Mouse (Mus musculus) adrenal gland, postnatal 10 days (tissue): Measurements from ENCODE around the gene Il17c. TPM values are rescaled to one million over a fixed set of nuclear protein-coding genes. Genes with fewer than 3 reads are reported as not detected.

Source experiments
- DNase-seq: peaks from one replicate; pipeline ENCODE4 v3.0.0; 2021; ENCODE audit warnings: mixed read lengths
- long read RNA-seq, 2 experiments: library from polyadenylated mRNA; stranded (forward); transcript quantifications; one replicate each; pipeline ENCODE4 v2.0.0; 2021
- total RNA-seq, 2 experiments: library from RNA; stranded (reverse); gene quantifications; 2 replicates each; pipeline ENCODE4 v1.2.3; 2021

Gene Il17c
- not detected for total RNA-seq
- long read RNA-seq, experiment 1, partial matches to known transcripts = 0 of 2 reads
- long read RNA-seq, experiment 1, other reads (novel, unspliced or antisense) = 1 of 2 reads
- long read RNA-seq, experiment 2 = 0 reads

DNA sequence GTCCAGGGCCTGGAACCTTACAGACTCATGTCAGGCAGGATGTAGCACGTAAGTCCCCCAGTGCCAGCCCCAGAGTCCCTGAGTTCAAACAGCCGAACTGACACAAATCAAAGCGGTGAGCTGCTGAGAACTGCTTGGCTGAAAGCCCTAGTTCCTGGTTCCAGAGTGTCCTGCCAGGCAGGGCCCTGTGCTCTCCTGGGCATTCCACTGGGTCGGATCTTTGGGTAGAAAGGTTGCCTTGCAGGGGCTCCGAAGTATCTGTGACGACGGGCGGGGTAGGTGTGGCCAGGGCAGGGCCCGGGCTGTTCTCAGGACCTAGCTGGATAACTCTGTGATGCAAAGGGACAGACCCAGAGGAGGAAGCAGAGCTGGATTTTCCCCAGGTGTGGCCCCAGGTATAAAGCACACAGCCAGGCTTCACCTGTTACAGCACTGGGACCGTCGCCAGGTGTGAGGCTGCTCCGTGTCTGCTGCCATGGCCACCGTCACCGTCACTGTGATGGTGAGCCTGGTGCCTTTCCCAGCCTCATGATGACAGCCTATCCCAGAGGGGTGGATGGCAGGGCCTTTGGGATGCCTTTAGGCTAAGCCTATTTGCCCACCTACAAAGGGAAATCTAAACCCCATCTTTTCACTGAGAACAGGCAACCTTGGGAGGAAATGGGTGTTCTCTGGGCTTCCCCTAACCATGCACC is at the start of gene Il17c:
Gene Il17c, plus strand, starts transcription at position 645 of the 695 bp plus-strand sequence.
- peak; percentile 26 for DNase-seq

DNA sequence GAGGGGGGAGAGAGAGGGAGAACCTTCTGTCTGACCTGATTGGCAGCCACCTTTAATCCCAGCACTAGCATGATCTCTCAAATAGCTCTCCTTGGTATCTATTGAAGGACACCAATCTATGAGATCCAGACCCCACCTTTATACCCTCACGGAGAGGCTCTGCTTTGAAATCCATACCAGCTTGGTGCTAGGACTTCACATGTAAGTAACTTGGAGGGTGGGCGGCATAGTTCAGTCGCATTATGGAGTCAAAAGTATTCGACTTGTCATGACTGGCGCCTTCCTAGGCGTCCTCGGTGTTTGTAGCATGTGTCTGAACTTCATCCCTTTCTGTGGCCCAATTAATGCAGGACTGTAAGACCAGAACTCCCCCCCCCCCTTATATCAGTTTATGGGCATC is 46.5 kb upstream of the Il17c start:
- no peak for DNase-seq

DNA sequence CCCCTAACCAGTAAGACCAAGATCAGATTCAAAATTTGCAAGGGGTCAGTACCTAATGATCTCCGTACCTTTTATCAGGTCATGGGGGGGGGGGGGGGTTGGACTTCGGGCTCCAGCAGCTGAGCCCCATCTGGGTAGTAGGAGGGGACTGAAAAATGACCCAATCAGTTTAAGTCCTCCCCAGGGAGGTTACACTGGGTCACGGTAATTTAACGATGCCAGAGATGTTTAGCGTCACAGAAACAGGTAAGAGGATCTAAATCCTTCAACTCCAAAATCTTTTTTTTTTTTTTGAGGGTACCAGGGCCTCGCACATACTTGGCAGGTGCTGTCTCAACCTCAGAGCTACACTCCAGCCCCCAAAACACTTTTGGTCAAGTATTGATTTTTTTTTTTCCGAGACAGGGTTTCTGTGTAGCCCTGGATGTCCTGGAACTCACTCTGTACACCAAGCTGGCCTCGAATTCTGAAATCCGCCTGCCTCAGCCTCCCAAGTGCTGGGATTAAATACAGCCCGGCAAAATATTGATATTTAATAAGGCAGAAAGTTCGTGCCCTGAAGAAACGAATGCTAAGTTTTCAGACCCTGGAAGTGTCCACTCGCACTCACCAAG is 46.0 kb upstream of the Il17c start:
- no peak for DNase-seq

DNA sequence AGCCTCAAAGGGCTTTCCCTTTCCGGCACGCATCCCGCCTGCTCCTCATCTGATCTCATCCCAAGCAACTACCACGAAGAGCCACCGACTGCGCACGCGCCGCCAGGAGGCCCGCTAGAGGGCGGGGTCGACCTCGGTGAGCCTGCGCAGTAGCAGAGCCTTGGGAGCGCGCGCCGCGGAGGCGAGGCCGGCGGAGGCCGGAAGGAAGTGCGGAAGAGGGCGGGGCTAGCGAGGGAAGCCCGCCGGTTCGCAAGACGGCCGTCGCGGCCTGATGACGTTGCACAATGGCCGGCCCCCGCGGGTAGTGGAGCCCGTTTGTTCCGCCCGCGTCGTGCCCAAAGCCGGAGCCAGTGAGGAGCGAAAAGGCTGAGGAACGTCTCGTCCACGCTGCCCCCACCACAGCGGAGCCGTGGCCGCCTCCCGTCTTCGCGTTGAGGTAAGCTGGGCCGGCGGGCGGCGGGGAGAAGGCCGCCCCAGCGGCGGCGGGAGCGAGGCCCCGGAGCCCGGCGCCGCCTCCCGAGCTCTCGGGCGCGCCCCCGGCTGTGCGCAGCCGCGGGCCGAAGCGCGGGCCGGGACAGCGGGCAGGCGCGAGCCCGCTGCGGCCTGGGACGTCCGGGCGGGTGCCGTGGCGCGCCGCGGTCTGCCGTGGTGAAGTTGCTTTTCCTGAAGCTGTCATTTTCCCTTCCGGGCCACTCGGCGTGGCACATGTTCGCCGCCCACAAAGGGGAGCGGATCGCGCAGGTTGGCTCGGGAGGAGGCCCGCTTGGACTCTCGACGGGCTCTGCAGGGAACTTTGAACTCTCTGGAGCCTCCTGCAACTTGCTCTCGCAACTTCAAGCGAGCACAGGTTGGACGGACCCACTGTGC is 45.2 kb upstream of the Il17c start, which contains the start of gene Zc3h18:
Gene Zc3h18, plus strand, starts transcription at position 245 of the 867 bp plus-strand sequence.
- DNase-seq = peak; percentile 99

DNA sequence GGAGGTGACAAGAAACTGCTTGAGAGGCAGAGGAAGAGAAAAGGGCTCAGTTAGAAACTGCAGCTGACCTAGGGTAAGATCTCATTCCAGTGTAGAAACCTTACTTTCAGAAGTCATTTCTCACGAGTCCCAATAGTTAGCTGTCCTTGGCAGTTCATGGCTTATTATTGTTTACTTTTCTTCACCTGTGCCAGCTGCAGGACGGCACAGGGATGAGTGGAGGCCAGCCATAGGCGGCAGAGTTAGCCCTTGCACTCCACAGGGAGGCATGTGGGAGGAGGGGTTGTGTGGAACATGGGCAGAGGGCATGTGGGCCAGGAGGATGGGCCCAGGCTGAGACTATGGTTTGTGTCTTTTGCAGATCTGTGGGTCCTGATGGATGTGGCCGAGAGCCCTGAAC is 38.8 kb upstream of the Il17c start:
- DNase-seq = no peak

DNA sequence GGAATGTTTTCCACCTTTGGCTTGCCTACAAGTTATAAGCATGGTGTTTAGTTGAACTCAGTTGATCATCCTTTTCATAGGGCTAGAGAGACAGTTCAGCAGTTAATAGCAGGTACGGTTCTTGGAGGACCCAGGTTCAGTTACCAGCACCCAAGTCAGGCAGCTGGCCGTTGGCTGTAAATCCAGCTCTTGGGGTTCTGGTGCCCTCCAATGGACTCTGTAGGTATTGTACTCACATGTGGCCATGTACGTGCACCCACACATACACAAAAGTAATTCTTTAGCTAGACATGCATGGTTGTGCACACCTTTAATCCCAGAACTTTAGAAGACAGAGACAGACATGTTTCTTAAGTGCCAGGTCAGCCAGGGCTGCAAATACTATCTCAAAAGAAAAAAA is 32.5 kb upstream of the Il17c start:
- DNase-seq = no peak

DNA sequence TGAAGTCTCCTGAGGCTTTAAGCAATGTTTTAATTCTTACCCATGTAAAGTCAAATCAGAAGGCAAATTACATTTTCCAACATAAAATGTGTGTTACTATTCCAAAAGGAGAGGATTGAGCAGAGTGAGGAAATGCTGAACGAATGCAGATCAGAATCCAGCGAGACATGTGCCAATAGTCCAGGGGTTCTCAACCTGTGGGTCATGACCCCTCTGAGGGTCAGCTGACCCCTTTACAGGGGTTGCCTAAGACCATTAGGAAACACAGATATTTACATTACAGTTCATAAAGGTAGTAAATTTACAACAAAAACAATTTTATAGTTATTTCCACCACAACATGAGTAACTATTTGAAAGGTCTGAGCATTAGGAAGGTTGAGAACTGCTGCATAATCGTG is 31.1 kb upstream of the Il17c start:
- no peak for DNase-seq

DNA sequence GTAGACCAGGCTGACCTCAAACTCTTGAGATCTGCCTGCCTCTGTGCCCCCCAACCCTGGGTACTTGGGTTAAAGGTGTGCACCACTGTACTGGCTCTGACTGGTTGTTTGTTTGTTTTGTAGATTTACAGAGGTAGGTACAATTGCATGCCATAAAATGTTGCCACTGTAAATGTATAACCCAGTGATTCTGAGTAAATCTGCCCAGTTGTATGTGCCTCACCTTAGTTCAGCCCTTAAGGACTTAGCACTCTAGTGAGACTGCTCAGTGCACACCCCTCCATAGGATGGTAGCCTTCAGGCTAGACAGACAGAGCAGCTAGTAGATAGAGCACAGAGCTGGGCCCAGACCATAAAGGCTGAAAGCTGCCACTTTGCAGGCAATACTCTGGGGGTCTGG is 28.1 kb upstream of the Il17c start:
- DNase-seq = no peak

DNA sequence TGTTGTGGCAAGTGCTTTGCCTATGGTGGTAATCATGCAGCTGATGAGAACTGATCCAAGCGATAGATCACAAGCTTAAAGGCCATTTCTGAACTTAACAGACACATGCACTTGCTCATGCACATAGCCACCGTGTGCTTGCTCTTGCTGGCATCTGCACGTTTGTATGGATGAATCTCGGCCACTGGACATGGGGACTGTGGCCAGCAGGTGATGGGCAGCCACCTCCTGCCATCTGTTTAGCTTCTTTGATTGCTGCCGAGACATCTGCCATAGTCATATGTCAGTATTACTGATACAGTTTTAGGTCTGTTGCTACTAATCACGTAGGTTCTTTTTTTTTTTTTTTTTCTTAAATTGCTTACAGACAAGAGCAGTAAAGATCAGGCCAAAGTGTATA is 26.5 kb upstream of the Il17c start:
- no peak for DNase-seq

DNA sequence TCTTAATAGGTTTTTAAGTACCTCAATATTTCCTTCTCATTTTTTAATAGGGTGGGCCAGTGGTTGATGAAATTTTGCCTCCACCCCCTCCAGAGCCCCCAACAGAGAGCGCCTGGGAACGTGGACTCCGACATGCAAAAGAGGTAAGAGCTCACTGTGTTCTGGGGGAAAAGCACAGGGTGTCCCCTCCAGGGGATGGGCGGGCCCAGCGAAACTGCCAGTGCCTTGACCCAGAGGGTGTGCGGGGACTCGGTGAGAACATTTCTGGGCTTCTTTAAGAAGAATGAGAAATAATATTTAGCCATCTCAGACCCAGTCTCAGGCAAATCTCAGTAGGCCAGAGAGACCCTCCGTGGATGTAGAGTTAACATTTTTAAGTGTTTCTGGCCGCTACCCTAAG is 23.6 kb upstream of the Il17c start:
- no peak for DNase-seq

DNA sequence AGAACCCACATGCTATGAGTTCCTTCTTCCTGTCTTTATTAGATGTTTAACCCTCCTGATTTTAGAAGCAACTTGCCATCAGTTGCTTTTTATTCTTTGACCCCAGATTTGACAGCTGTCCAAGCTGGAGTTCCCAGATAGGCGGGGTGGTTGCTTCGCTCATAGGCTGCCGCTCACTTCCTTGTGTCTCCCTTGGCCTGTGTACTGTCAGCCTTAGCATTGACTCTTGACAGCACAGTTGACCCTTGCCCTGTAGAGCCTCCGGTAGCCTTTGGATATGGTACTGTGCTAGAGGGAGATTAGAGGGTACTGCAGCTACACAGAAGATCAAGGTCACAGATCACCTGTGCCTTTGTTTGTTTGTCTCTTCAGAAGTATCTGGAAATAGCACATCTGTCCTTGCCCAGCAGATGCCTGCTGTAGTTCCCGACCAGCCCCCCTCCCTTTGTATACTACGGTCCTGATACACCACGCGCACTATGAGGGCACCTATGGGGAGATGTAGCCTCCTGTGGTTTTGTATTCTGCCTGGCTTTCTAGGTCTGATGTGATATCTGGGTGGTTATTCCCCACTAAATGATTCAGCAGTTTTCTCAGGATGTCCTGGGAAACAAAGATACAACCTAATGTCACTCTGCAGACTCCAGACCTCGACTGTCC is 16.5 kb upstream of the Il17c start:
- no peak for DNase-seq

DNA sequence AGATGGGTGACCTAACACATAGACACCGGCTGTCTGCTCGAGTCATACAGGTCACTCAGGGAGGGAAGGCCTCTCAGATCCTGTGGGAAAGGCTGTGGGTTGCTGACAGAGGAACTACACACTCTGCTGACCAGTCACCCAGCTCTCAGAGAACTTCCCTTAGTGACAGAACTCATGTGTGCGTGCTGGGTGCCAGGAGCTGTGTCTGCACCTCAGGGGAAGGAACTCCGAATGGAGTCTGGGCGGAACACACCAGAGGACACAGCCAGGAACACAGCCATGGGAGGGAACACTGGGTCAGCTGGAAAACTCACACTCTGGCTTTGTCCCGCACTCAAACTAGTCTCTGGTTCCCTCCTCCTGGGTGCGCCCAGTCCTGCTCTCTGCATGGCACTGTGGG is 14.1 kb upstream of the Il17c start:
- no peak for DNase-seq

DNA sequence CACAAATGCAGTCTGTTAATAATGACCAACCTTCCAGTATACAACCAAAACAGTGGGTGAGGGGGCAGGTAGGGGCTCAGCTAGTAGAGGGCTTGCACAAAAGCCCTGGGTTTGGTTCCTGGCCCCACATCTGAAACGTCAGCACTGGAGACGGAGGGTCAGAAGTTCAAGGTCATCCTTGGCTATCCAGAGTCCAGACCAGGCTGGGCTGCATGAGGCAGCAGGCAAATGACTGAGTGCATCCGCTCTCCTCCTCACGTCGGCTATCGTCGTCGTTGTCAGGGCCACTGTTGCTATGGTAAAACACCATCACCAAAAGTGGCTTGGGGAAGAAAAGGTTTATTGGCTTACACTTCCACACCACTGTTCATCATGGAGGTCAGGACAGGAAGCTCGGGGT is 7.5 kb upstream of the Il17c start:
- no peak for DNase-seq

DNA sequence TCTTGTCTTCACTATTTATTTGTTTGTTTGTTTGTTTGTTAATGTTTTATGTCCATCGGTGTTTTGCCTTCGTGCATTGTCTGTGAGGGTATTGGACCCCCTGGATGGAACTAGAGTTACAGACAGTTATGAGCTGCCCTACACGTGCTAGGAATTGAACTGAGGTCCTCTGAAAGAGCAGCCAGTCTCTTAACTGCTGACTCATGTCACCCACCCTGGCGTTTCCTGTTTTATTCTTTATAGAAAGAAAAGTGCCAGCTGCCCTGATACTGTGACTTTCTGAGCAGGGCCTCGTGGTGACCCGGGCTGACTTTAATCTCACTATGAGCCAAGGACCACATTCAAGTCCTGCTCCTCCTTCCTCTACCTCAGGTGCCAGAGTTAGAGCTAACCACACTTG is 6.3 kb upstream of the Il17c start:
- no peak for DNase-seq

DNA sequence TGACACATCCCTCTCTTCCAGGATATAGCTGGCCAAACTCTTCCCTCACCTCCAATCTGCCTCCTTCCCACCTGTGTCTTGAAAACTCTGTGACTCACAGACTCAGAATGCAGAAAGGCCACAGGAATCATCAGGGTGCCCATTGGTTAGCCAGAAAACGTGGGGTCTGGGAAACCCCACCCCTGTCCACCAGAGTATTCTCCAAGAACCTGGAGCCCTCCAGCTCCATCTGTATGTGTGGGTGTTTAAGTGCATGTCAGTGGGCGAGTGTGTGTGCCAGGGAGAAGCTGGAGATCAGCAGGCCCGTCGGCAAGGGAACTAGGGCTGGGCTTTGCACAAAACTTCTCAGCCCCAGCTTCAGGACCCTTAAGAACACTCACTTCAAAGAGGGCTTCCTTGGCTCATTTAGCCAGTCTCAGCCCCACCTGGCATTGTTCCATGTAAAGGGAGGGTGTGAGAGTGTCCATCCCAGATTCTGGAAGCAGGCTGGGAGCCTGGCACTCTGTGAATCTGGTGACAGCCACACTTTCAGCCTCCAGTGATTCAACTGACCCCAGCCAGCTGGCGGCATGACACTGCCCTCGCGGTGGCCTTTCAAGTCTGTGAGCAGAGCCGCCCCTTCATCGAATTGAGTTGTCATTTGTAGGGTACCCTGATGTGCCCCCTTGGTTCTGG is 1.8 kb upstream of the Il17c start:
- DNase-seq = no peak

DNA sequence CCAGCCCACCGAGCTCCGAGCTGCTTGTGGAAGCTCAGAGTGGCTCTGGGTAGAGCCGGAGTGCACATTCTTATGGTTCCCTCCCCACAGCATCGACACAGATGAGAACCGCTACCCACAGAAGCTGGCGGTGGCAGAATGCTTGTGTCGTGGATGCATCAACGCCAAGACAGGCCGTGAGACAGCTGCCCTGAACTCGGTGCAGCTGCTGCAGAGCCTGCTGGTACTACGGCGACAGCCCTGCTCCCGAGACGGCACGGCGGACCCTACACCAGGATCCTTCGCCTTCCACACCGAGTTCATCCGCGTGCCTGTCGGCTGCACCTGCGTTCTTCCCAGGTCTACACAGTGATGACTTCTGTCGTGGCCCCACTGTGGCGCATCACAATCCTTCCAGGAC is 1.4 kb downstream of the Il17c start:
- no peak for DNase-seq

DNA sequence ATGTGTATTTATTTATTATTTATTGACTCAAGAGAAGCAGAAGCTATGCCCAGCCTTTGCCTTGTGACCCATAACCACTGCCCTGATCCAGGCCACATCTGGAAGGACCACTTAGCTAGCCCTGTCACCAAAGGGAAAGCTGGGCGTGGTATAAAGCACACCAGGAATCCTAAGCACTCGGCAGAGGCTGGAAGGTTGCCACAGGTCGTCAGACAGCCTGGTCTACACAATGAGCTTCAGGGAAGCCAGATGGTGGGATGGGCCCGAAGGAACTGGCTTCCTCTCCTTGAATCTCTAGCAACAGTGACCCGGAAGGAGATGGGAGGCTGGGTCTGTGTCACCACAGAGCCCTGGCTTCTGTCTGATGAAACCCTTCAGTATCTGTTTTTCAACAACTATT is 1.8 kb downstream of the Il17c start:
- DNase-seq = no peak

DNA sequence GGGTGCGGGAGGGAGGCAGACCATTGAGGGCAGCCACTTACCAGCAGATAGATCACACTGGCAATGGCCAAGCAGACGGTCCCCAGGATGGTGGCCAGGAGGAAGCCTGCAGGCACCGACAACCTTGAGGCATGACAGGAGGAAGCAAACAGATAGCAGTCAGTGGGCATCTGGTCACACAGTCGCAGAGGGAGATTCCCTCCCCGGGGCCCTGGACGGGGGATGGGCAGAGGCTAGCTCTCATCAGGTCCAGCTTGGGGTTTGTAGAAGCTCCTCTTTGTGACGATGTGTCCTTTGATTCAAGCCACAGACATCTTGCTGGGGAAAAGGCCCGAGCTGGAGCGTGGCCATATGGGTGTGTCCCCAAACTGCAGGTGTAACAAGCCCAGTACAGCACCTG is 4.3 kb downstream of the Il17c start:
- no peak for DNase-seq

DNA sequence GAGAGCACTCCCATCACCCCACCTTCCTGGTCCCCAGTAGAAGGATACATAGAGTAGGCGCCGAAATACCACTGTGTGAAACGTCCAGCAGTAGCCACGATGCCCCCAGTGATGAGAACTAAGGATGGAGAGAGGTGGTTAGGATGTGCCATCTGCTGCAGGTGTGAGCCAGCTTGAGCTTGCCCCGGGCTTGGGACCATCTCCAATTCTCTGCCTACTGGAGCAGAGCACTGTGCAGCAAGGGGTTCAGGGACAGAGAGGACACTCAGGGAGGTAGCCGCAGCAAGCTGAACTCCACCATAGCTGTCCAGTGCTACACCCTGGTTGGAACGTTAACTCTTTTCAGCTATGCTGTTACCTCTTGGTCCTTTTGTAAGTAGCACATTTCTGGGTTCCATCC is 5.8 kb downstream of the Il17c start:
- DNase-seq = no peak

DNA sequence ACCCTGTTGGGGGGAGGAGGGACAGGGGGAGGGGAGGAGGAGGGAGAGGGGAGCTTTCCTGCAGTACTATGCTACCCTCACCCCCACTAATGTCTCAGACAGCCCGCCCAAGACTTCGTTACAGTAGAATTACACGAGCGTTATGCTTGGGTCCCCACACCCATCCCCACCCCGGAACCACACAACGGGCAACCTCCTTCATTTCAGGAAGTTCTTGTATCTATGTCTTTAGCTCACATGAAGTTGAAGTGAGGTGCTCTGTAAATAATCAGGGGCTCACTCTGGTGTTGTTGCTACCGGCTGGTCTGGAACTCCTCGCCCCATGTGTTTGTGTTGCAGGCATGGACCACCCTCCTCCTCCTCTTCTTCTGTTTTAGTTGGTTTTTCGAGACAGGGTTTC is 6.3 kb downstream of the Il17c start:
- no peak for DNase-seq

DNA sequence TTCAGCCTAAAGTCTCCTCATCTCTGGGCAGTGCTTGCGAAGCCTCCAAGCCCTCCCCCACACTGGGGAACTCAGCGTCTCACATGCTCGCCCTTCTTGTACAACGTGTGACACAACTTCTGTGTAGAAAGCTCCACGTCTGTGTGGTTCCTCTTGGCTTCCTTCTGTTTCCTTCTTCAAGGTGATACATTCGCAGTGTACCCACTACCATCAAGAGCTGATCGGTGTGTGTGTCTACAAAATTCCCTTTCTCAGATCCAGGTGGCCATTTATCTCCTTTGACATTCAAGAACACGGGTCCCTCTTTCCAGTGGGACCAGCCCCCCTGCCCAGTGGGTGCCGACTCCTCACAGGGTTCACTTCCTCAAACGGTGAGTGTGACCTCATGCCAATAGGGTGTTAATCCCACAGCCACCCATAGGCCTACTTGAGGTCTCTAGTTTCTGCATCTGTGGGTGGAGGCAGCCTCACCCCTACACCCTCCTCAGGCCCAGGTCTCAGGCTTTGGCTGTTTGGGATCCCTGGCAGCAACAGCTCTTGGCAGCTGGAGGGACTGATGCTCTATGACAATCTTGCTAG is 8.3 kb downstream of the Il17c start:
- no peak for DNase-seq

DNA sequence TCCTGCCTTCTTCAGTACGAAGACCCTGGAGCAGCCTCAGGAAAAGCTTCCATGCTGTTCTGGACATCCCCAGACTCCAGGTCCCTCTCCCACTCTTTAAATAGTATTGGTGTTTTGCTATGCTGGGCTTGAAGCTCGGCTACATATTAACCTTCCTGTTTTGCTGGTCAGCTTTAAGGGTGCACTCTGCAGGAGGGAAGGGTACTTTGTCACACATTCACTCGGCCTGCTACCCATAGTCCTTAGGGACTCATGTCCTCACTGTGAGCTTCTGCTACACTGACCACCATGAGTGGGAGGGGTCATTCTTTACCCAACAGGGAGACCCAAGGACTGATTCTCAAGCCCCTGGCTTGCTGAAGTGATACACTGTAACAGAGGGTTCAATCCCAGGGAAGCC is 8.8 kb downstream of the Il17c start:
- DNase-seq = no peak
